Mouse (Mus musculus) MEL (cell line): ENCODE results near the gene Kremen2. TPM values are rescaled to one million over a fixed set of nuclear protein-coding genes. Genes with fewer than 3 reads are reported as not detected.
A peak's percentile ranks its signal among the peaks of the same experiment; 100 is the strongest.

Source experiments
- DNase-seq: peaks from one replicate; pipeline ENCODE4 v3.0.0; 2011; ENCODE audit warnings: low read depth, low spot score
- H3K27ac ChIP-seq: 2 replicates; pipeline ENCODE4 v1.5.1; 2012; ENCODE audit warnings: low read depth, mild to moderate bottlenecking, control low read depth, low read length, moderate library complexity; ENCODE audit not compliant: control insufficient read depth
- H3K27me3 ChIP-seq, 2 experiments: fragments of 150-350 bp in 1 of 2; sonication (generic) in 1 of 2; 2 replicates each; pipeline ENCODE4 v1.6.1; 2012; ENCODE audit warnings: low read length in 2 of 2, mild to moderate bottlenecking in 2 of 2, improper control_type of control experiment in 1 of 2, moderate library complexity in 1 of 2; ENCODE audit not compliant: insufficient read depth in 2 of 2, control insufficient read depth in 1 of 2
- H3K36me3 ChIP-seq, 2 experiments: 2 replicates each; pipeline ENCODE4 v1.6.1; 2012 to 2014; ENCODE audit warnings: low read length in 2 of 2, improper control_type of control experiment in 1 of 2, inconsistent platforms in 1 of 2, mild to moderate bottlenecking in 1 of 2; ENCODE audit not compliant: insufficient read depth in 2 of 2, control insufficient read depth in 1 of 2
- H3K4me1 ChIP-seq, 2 experiments: fragments of 150-350 bp in 1 of 2; sonication (generic) in 1 of 2; 2 replicates each; pipeline ENCODE4 v1.6.1; 2012; ENCODE audit warnings: low read length in 2 of 2, improper control_type of control experiment in 1 of 2, mild to moderate bottlenecking in 1 of 2; ENCODE audit not compliant: insufficient read depth in 2 of 2, control insufficient read depth in 1 of 2
- H3K4me3 ChIP-seq, 2 experiments: fragments of 150-350 bp in 1 of 2; sonication (generic) in 1 of 2; 2 replicates each; pipeline ENCODE4 v1.5.1; 2012; ENCODE audit warnings: low read depth in 2 of 2, low read length in 2 of 2, mild to moderate bottlenecking in 2 of 2, moderate library complexity in 2 of 2, control low read depth in 1 of 2, improper control_type of control experiment in 1 of 2; ENCODE audit not compliant: control insufficient read depth in 1 of 2, insufficient read depth in 1 of 2
- H3K79me2 ChIP-seq: 2 replicates; pipeline ENCODE4 v1.6.1; 2012; ENCODE audit warnings: mild to moderate bottlenecking, low read length, moderate library complexity; ENCODE audit not compliant: control insufficient read depth, poor library complexity, insufficient read depth
- H3K9ac ChIP-seq: 2 replicates; pipeline ENCODE4 v1.6.1; 2012; ENCODE audit warnings: low read depth, mild to moderate bottlenecking, control low read depth, low read length, moderate library complexity; ENCODE audit not compliant: control insufficient read depth, poor library complexity, severe bottlenecking
- H3K9me3 ChIP-seq: fragments of 150-350 bp; sonication (generic); replicated peaks from 2 replicates; pipeline ENCODE4 v1.6.1; 2012; ENCODE audit warnings: mild to moderate bottlenecking, low read length, improper control_type of control experiment, moderate library complexity; ENCODE audit not compliant: insufficient read depth
- BHLHE40 ChIP-seq: IDR thresholded peaks from 2 replicates; pipeline ENCODE4 v1.6.1; 2012; ENCODE audit warnings: low read depth, mild to moderate bottlenecking, inconsistent platforms, low read length, improper control_type of control experiment, borderline replicate concordance
- CTCF ChIP-seq, 3 experiments: IDR thresholded peaks in 2 of 3; conservative IDR thresholded peaks in 1 of 3; 2 replicates each; pipeline ENCODE4 v1.5.1; 2011 to 2012; ENCODE audit warnings: low read length in 3 of 3, low read depth in 2 of 3, mild to moderate bottlenecking in 2 of 3, improper control_type of control experiment in 1 of 3, inconsistent platforms in 1 of 3, mixed read lengths in 1 of 3, moderate library complexity in 1 of 3; ENCODE audit not compliant: control insufficient read depth in 1 of 3, insufficient read depth in 1 of 3, poor library complexity in 1 of 3, severe bottlenecking in 1 of 3
- E2F4 ChIP-seq: IDR thresholded peaks from 2 replicates; pipeline ENCODE4 v1.6.1; 2011; ENCODE audit warnings: low read depth, low read length, improper control_type of control experiment, borderline replicate concordance
- JUND ChIP-seq: IDR thresholded peaks from 2 replicates; pipeline ENCODE4 v1.6.1; 2011; ENCODE audit warnings: low read depth, mild to moderate bottlenecking, improper control_type of control experiment, low read length
- MAZ ChIP-seq: IDR thresholded peaks from 2 replicates; pipeline ENCODE4 v1.6.1; 2012; ENCODE audit warnings: low read depth, mild to moderate bottlenecking, inconsistent platforms, low read length, improper control_type of control experiment
- MEF2A ChIP-seq: IDR thresholded peaks from 2 replicates; pipeline ENCODE4 v1.6.1; 2014; ENCODE audit warnings: low read depth, mild to moderate bottlenecking, inconsistent platforms, low read length, improper control_type of control experiment; ENCODE audit not compliant: poor library complexity, insufficient replicate concordance, severe bottlenecking; ENCODE audit errors: extremely low read depth
- MYB ChIP-seq: IDR thresholded peaks from 2 replicates; pipeline ENCODE4 v1.6.1; 2011; ENCODE audit warnings: mild to moderate bottlenecking, low read depth, low read length, improper control_type of control experiment
- POLR2AphosphoS2 ChIP-seq: IDR thresholded peaks from 2 replicates; pipeline ENCODE4 v1.6.1; 2011; ENCODE audit warnings: low read length, improper control_type of control experiment
- POLR2AphosphoS5 ChIP-seq: IDR thresholded peaks from 2 replicates; pipeline ENCODE4 v1.6.1; 2012; ENCODE audit warnings: low read depth, borderline replicate concordance, mild to moderate bottlenecking, inconsistent platforms, low read length, moderate library complexity, mixed read lengths
- RAD21 ChIP-seq: IDR thresholded peaks from 2 replicates; pipeline ENCODE4 v1.6.1; 2011; ENCODE audit warnings: mild to moderate bottlenecking, low read depth, low read length, improper control_type of control experiment
- SMC3 ChIP-seq: IDR thresholded peaks from 2 replicates; pipeline ENCODE4 v1.6.1; 2011; ENCODE audit warnings: low read depth, low read length, improper control_type of control experiment
- TAL1 ChIP-seq: IDR thresholded peaks from 2 replicates; pipeline ENCODE4 v1.6.1; 2012; ENCODE audit warnings: mild to moderate bottlenecking, inconsistent platforms, low read length, moderate library complexity, mixed read lengths
- TBP ChIP-seq: IDR thresholded peaks from 2 replicates; pipeline ENCODE4 v1.8.0; 2011; ENCODE audit warnings: low read depth, low read length, improper control_type of control experiment
- USF1 ChIP-seq: IDR thresholded peaks from 2 replicates; pipeline ENCODE4 v1.6.1; 2014; ENCODE audit warnings: low read depth, mild to moderate bottlenecking, inconsistent platforms, low read length, improper control_type of control experiment, moderate library complexity
- USF2 ChIP-seq, 2 experiments: IDR thresholded peaks; 2 replicates each; pipeline ENCODE4 v1.6.1; 2011 to 2012; ENCODE audit warnings: improper control_type of control experiment in 2 of 2, low read length in 2 of 2, borderline replicate concordance in 1 of 2, inconsistent platforms in 1 of 2, low read depth in 1 of 2, mild to moderate bottlenecking in 1 of 2; ENCODE audit not compliant: insufficient read depth in 1 of 2
- ZNF384 ChIP-seq: IDR thresholded peaks from 2 replicates; pipeline ENCODE4 v1.6.1; 2012; ENCODE audit warnings: low read depth, mild to moderate bottlenecking, inconsistent platforms, low read length, improper control_type of control experiment
- polyA plus RNA-seq, 2 experiments: library from polyadenylated mRNA; stranded (reverse) in 1 of 2; unstranded in 1 of 2; fragments of >175 nt in 1 of 2; fragments of >200 nt in 1 of 2; gene quantifications; 2 replicates each; pipeline versions ENCODE4 v1.2.1 to v1.2.4; 2012; ENCODE audit warnings: low replicate concordance in 2 of 2, low read depth in 1 of 2; ENCODE audit not compliant: insufficient read length in 2 of 2, insufficient read depth in 1 of 2, missing spikeins in 1 of 2
- total RNA-seq: library from RNA; depleted of rRNA; stranded (reverse); fragments of 300-350 nt; gene quantifications from 2 replicates; pipeline ENCODE4 v1.2.3, GENCODE M21; 2012

Gene Kremen2
- total and polyA plus RNA-seq, 3 experiments, result 0.11 TPM; not detected in 2

DNA sequence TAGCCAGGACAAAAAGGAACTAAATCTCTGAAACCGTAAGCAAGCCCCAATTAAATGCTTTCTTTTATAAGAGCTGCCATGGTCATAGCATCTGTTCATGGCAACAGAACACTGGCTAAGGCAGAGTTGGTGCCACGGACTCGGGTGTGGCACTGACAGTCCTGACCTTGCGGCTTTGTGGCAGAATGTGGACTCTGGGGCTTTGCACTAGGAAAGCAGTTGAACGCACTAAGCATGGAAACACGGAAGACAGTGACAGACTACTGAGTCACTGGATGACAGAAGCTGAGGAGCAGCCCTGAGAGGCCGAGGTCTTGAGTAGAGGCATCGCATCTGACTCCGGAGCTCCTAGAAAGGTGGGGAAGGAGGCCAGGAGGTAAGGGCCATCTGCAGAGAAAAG lies 11.9 kb upstream of the Kremen2 start:
- Histone ChIP-seq H3K36me3 (no peaks in the 10 kb centered on the region), H3K4me1 (no peaks in the 10 kb centered on the region), H3K9me3 (no peaks in the 10 kb centered on the region), H3K4me3 (no peak overlapping the region), H3K79me2 (no peaks in the 10 kb centered on the region), H3K27ac (no peak overlapping the region), H3K27me3 (no peaks in the 10 kb centered on the region), H3K9ac (no peak overlapping the region)
- TF ChIP-seq POLR2AphosphoS5 (no peak), BHLHE40 (no peak), RAD21 (no peak), TBP (no peak), USF2 (IDR thresholded peaks at IDR 0.05; ENCODE audit: borderline replicate concordance in 1 of 2, insufficient read depth in 1 of 2, low read depth in 1 of 2, low read length in 2 of 2) (no peak), TAL1 (no peak)
- DNase-seq, result no peak

DNA sequence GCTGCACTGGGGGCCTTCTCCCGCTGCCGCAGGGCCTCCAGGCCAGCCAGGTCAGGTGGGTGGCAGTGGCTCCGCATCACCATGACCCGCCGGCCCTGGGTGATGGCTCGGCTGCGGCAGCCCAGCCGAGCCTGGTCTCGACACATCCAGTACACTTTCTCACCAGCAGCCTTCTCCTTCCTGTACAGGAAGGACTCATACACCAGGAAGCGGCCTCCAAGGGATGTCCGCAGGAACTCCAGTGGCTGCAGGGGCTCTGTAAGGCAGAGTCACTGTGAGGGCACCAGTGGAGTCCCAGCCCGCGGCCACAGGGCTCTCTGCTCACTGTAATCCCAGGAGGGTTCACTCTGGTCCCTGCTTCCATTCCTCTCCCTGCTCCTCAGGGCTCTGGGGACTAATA lies 10.1 kb upstream of the Kremen2 start:
- Histone ChIP-seq H3K79me2 (no peaks in the 10 kb centered on the region), H3K4me3 (no peak overlapping the region), H3K4me1 (no peaks in the 10 kb centered on the region), H3K36me3 (no peaks in the 10 kb centered on the region), H3K27ac (no peak overlapping the region), H3K9ac (no peak overlapping the region), H3K9me3 (no peaks in the 10 kb centered on the region), H3K27me3 (no peaks in the 10 kb centered on the region)
- TF ChIP-seq RAD21 (no peak), POLR2AphosphoS5 (no peak)
- no peak for DNase-seq

DNA sequence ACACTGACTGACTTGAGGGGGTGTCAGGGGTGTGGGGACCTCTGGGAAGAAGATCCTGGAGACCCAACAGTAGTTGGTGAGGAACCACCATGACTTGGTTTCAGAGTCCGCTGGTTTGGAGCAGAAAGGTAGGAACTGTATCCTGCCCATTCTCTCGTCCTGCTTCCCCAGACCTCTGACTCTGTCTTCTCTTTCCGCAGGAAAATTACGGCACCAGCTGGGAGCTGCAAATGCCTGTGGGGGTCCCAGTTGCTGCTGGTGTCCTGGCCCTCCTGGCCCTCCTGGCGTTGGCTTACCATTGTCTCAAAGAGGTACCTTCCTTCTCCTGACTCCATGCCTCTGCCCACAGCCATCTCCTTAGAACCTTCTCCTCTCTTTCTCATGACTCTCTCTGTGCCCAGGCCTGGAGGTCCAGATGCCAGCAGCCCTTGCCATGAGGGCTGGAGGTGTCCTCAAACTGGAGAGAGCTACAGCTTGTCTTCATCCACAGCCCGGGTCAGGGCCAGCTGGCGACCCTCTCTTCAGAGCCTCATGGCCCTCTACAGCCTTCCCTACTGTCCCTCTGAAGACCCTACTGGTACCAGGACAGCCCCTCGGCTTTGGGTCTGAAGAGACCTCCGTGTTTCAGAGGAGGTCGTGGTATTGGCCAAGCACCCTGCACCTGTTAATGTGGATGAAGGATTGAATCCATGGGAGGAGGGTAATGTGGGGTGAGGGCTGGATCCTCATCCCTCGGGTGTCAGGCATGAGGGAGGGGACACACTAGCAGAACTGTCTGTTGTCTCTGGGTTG lies 4.0 kb upstream of the Kremen2 start:
- H3K27me3 ChIP-seq, result no peaks in the 10 kb centered on the region
- no peak for DNase-seq
- no peaks in the 10 kb centered on the region for H3K79me2 ChIP-seq
- H3K9ac ChIP-seq, result peak overlapping the region; percentile 59
- peaks cover 4 to 23% of the 10 kb centered on the region in 2 experiments; a peak in 3 of 4 replicates for H3K4me1 ChIP-seq
- H3K27ac ChIP-seq, result no peak overlapping the region
- peaks cover 0 to 4% of the 10 kb centered on the region in 2 experiments; a peak in 2 of 4 replicates for H3K36me3 ChIP-seq
- no peaks in the 10 kb centered on the region for H3K9me3 ChIP-seq
- TF ChIP-seq CTCF (IDR thresholded peaks at IDR 0.05 in 2 of 3, conservative IDR thresholded peaks at IDR 0.05 in 1 of 3; ENCODE audit: control insufficient read depth in 1 of 3, insufficient read depth in 1 of 3, low read depth in 2 of 3, low read length in 3 of 3, poor library complexity in 1 of 3, severe bottlenecking in 1 of 3) (no peak), JUND (no peak), ZNF384 (no peak), MYB (no peak), SMC3 (no peak), MEF2A (no peak), POLR2AphosphoS2 (no peak), USF1 (no peak), BHLHE40 (no peak), RAD21 (no peak), MAZ (no peak), POLR2AphosphoS5 (no peak), E2F4 (no peak)
- TF ChIP-seq, all 39 proteins: peak for 0
- H3K4me3 ChIP-seq, result peak overlapping the region; percentile 55 to 69
